Mouse (Mus musculus): ENCODE measurements around the gene Adora2b. TPM values are rescaled to one million over a fixed set of nuclear protein-coding genes. Genes with fewer than 3 reads are reported as not detected.

Gene Adora2b
- polyA plus RNA-seq, 1 experiment from 2014 or later, result 43.6 TPM

DNA sequence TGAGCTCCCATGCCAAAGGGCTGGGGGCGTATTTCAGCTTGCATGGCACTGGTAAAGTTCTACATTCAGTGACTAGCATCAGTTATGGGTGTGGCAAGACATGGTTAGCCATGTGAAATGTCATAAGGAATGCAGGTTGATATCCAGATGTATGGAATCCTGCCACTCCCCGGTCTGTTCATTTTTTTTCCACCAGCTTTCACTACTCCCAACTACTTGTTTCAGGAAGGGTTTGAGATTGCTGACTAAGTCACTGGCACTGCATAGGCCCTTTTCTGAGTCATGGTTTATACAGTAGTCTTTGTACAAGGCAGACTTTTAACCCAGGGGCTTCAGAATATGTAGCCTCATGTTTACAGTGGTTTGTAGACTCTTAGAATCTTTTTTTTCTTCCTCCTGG is 60.5 kb downstream of the Adora2b start:
- TF ChIP-seq CTCF (IDR thresholded peaks at IDR 0.05; ENCODE audit: low read depth), result no peak
- H3K4me3 ChIP-seq (ENCODE audit: low read depth, low read length), result no peak overlapping the region
- H3K4me2 ChIP-seq (replicated peaks; ENCODE audit: low read depth), result no peak overlapping the region
- no peaks in the 10 kb centered on the region for H3K4me1 ChIP-seq (replicated peaks; ENCODE audit: control insufficient read depth, insufficient read depth, low read length)
- H3K36me3 ChIP-seq (ENCODE audit: control insufficient read depth, insufficient read depth), result peaks cover 50% of the 10 kb centered on the region
- no peak for ATAC-seq
- H3K27me3 ChIP-seq (replicated peaks; ENCODE audit: control insufficient read depth, insufficient read depth, low read length), result no peaks in the 10 kb centered on the region
- no peak overlapping the region for H3K9ac ChIP-seq (ENCODE audit: low read depth, low read length)
- H3K9me3 ChIP-seq (ENCODE audit: control insufficient read depth), result no peaks in the 10 kb centered on the region
- no peak overlapping the region for H3K27ac ChIP-seq (ENCODE audit: low read depth, low read length)
- WGBS, result 77% methylated on average over 2 of the region's 2 CpGs

DNA sequence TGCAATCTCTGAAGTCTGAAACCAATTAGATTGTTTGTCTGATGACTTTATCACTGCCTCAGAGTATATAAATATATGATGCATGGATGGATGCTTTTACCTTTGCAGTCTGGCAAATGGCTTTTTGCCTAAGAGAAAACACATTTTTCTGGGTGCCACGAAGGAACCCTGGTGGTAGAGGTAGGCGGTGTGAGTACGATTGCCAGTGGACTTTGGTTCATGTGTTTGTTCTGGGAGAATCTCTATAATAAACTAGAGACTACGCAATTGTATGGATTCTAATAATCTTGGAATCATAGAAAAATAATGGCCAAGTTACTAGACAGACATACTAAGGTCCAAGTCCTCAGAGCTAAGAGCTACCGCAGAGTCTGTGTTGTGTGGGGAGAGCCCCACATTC is 66.2 kb downstream of the Adora2b start:
- Histone ChIP-seq H3K36me3 (ENCODE audit: control insufficient read depth, insufficient read depth) (peaks cover 71% of the 10 kb centered on the region), H3K4me1 (replicated peaks; ENCODE audit: control insufficient read depth, insufficient read depth, low read length) (no peaks in the 10 kb centered on the region), H3K4me3 (ENCODE audit: low read depth, low read length) (no peak overlapping the region), H3K9ac (ENCODE audit: low read depth, low read length) (no peak overlapping the region), H3K27ac (ENCODE audit: low read depth, low read length) (no peak overlapping the region; the same call in 1 of the 2 replicates), H3K27me3 (replicated peaks; ENCODE audit: control insufficient read depth, insufficient read depth, low read length) (no peaks in the 10 kb centered on the region), H3K4me2 (replicated peaks; ENCODE audit: low read depth) (no peak overlapping the region), H3K9me3 (ENCODE audit: control insufficient read depth) (no peaks in the 10 kb centered on the region)
- peak; percentile 20; the same call in 1 of the 2 replicates for TF ChIP-seq CTCF (IDR thresholded peaks at IDR 0.05; ENCODE audit: low read depth)
- ATAC-seq, result peak; percentile 59
- WGBS, result 58% methylated on average over 5 of the region's 5 CpGs

Other genes starting within 250 kb of the Adora2b start
- 49.5 and 55.0 TPM in 2 replicates for gene Zswim7, start 32.4 kb downstream of the Adora2b start, polyA plus RNA-seq (2015; fragmentation: Nextera tagmentation; extraction: Ambion mirVana)
- gene Ttc19, start 32.5 kb downstream of the Adora2b start, polyA plus RNA-seq (2015; fragmentation: Nextera tagmentation; extraction: Ambion mirVana), result 11.5 and 16.2 TPM in 2 replicates
- 8.3 and 8.9 TPM in 2 replicates for gene Pigl, start 209.5 kb downstream of the Adora2b start, polyA plus RNA-seq (2015; fragmentation: Nextera tagmentation; extraction: Ambion mirVana)
- gene Ncor1, start 209.6 kb downstream of the Adora2b start, polyA plus RNA-seq (2015; fragmentation: Nextera tagmentation; extraction: Ambion mirVana), result 114 and 140 TPM in 2 replicates